Mouse (Mus musculus): ENCODE measurements around the gene Pde11a.

GRCm38 (mm10) chr2:76047740-76048139 is 290.8 kb downstream of the Pde11a start:
- TF ChIP-seq CTCF (IDR thresholded peaks at IDR 0.05; ENCODE audit: extremely low read depth, insufficient read depth, low read length) (no peak), POLR2A (IDR thresholded peaks at IDR 0.05; ENCODE audit: extremely low read depth, insufficient read depth, low read length) (no peak)

All from cortical plate, adult 2 months (tissue).